Mouse (Mus musculus) left cerebral cortex, postnatal 14 days (tissue): ENCODE results near the gene Ivns1abp. TPM values are rescaled to one million over a fixed set of nuclear protein-coding genes. Genes with fewer than 3 reads are reported as not detected.
A peak's percentile ranks its signal among the peaks of the same experiment; 100 is the strongest.

Experiments
- DNase-seq, 2 experiments: peaks; one replicate each; pipeline ENCODE4 v3.0.0; 2021 to 2022; ENCODE audit warnings: low spot score in 2 of 2, mixed read lengths in 1 of 2
- intact Hi-C: fragments of 180-260 bp; cut with DNase I; formaldehyde crosslinking; loops from one replicate; pipeline ENCODE4 v1.15.1; 2025
- total RNA-seq, 2 experiments: library from RNA; stranded (reverse); gene quantifications; 2 replicates each; pipeline ENCODE4 v1.2.3; 2021

Gene Ivns1abp
- total RNA-seq, 2 experiments from 2014 or later: 125 to 135 TPM

GRCm38 (mm10) chr1:151371543-151371942 lies 27.3 kb downstream of the Ivns1abp start:
- intact Hi-C loops: no loop called here
- DNase-seq: no peak

GRCm38 (mm10) chr1:151372823-151373222 lies 28.5 kb downstream of the Ivns1abp start:
- DNase-seq: no peak
- intact Hi-C loops: no loop called here

GRCm38 (mm10) chr1:151377353-151377752 lies 33.1 kb downstream of the Ivns1abp start:
- intact Hi-C loops: no loop called here
- DNase-seq: no peak

GRCm38 (mm10) chr1:151390029-151390428 lies 45.8 kb downstream of the Ivns1abp start:
- intact Hi-C loops: no loop called here
- no peak for DNase-seq

GRCm38 (mm10) chr1:151409827-151410226 lies 65.5 kb downstream of the Ivns1abp start:
- intact Hi-C loops: no loop called here

More at GRCm38 (mm10) chr1:151409827-151410226, 65.5 kb downstream of the Ivns1abp start:
- DNase-seq: peak in 1 of 2 experiments; percentile 30

Other genes with a start within 250 kb of the Ivns1abp start
- not detected for gene Gm47985, start 161.9 kb upstream of the Ivns1abp start, total RNA-seq
- not detected for gene Gm8947, start 152.1 kb upstream of the Ivns1abp start, total RNA-seq
- not detected for gene Gm47995, start 146.0 kb upstream of the Ivns1abp start, total RNA-seq
- not detected for gene 3110040M04Rik, start 140.4 kb upstream of the Ivns1abp start, total RNA-seq
- gene Gm47996, start 134.3 kb upstream of the Ivns1abp start, total RNA-seq: not detected
- gene Swt1, start 84.0 kb downstream of the Ivns1abp start, total RNA-seq: 1 to 10 TPM; 8.6 to 9.0 TPM
- gene Trmt1l, start 84.1 kb downstream of the Ivns1abp start, total RNA-seq: 10 to 100 TPM; 24.6 to 27.6 TPM
- gene Rnf2, start 156.5 kb downstream of the Ivns1abp start, total RNA-seq: 10 to 100 TPM; 33.3 to 35.6 TPM
- gene Fam129a, start 226.7 kb downstream of the Ivns1abp start, total RNA-seq: 1 to 10 TPM; 5.4 to 5.9 TPM